Mouse (Mus musculus): ENCODE measurements at regions not wholly inside any gene's neighbourhood (a gene's known extent, or its start where the extent isn't known, plus 50 kb on each side); places are given as distances from the start of the nearest gene placed in this dataset.
"Not testable (repeated sequence)": the region's sequence is repeated elsewhere in the genome, so short reads cannot be mapped to it uniquely, and the experiment has no call there.

- no peak for DNase-seq (ENCODE audit: low spot score)
Measured at GRCm38 (mm10) chr12:15565941-15566784, 250.6 kb downstream of the Trib2 start.

GRCm38 (mm10) chr12:15562826-15563225 lies 253.9 kb downstream of the Trib2 start:
- DNase-seq (ENCODE audit: low spot score) = no peak

- DNase-seq (ENCODE audit: low spot score) = no peak
Measured at GRCm38 (mm10) chr12:15555471-15555870, 261.3 kb downstream of the Trib2 start.

- no peak for DNase-seq (ENCODE audit: low spot score)
Measured at GRCm38 (mm10) chr12:15553681-15554007, 263.1 kb downstream of the Trib2 start.

GRCm38 (mm10) chr12:15552979-15553680 lies 263.6 kb downstream of the Trib2 start:
- DNase-seq (ENCODE audit: low spot score) = no peak

GRCm38 (mm10) chr12:15552210-15552609 lies 264.5 kb downstream of the Trib2 start:
- no peak for DNase-seq (ENCODE audit: low spot score)

GRCm38 (mm10) chr12:15551281-15551900 lies 265.3 kb downstream of the Trib2 start:
- DNase-seq (ENCODE audit: low spot score) = no peak

- DNase-seq (ENCODE audit: low spot score) = no peak
Measured at GRCm38 (mm10) chr12:15544351-15544750, 272.4 kb downstream of the Trib2 start.

- DNase-seq (ENCODE audit: low spot score) = no peak
Measured at GRCm38 (mm10) chr12:15542486-15542885, 274.2 kb downstream of the Trib2 start.

GRCm38 (mm10) chr12:15536852-15537368 lies 279.8 kb downstream of the Trib2 start:
- no peak for DNase-seq (ENCODE audit: low spot score)

- DNase-seq (ENCODE audit: low spot score) = no peak
Measured at GRCm38 (mm10) chr12:15536247-15536646, 280.5 kb downstream of the Trib2 start.

- DNase-seq (ENCODE audit: low spot score) = peak; percentile 54
Measured at GRCm38 (mm10) chr12:15535822-15536221, 280.9 kb downstream of the Trib2 start.

- DNase-seq (ENCODE audit: low spot score) = no peak
Measured at GRCm38 (mm10) chr12:15520783-15521407, 295.8 kb downstream of the Trib2 start.

- no peak for DNase-seq (ENCODE audit: low spot score)
Measured at GRCm38 (mm10) chr12:15511994-15512393, 304.7 kb downstream of the Trib2 start.

GRCm38 (mm10) chr12:15507576-15507975 lies 309.1 kb downstream of the Trib2 start:
- no peak for DNase-seq (ENCODE audit: low spot score)

- DNase-seq (ENCODE audit: low spot score) = no peak
Measured at GRCm38 (mm10) chr12:15493640-15494039, 323.1 kb downstream of the Trib2 start.

- DNase-seq (ENCODE audit: low spot score) = no peak
Measured at GRCm38 (mm10) chr12:15472741-15473140, 344.0 kb downstream of the Trib2 start.

- no peak for DNase-seq (ENCODE audit: low spot score)
Measured at GRCm38 (mm10) chr12:15459429-15459828, 357.3 kb downstream of the Trib2 start.

GRCm38 (mm10) chr12:15456369-15456768 lies 360.4 kb downstream of the Trib2 start:
- DNase-seq (ENCODE audit: low spot score) = not testable (repeated sequence)

GRCm38 (mm10) chr12:15455744-15456143 lies 361.0 kb downstream of the Trib2 start:
- no peak for DNase-seq (ENCODE audit: low spot score)

GRCm38 (mm10) chr12:15449484-15449883 lies 367.2 kb downstream of the Trib2 start:
- no peak for DNase-seq (ENCODE audit: low spot score)

GRCm38 (mm10) chr12:15416180-15416766 lies 400.4 kb downstream of the Trib2 start:
- no peak for DNase-seq (ENCODE audit: low spot score)

Measured in urinary bladder, postnatal 10 days (tissue).